Comparison of ENCODE assay signal across 25 mouse cellular contexts in genomic region chr5:81327392-81327791, GRCm38 (mm10).
"Had no signal": no experiment of that assay in that cellular context is flagged by ENCODE, and none has a peak within 500 bp of the region (broad histone marks: within the 10 kb centered on the region; RNA-seq: fewer than 3 reads in every experiment).

No protein-coding gene starts in this region.

- ATAC-seq: hindbrain, embryonic 16.5 days; inflammation-experienced regulatory T-cells, adult 6 months; intestine, embryonic 15.5 days; intestine, postnatal 0 days had no signal

- H3K9ac ChIP-seq: heart, embryonic 12.5 days; hindbrain, embryonic 12.5 days; hindbrain, embryonic 14.5 days; intestine, embryonic 15.5 days; limb, embryonic 12.5 days had no signal

- H3K4me3 ChIP-seq: gastrocnemius, adult 2 months; heart, embryonic 10.5 days; heart, embryonic 12.5 days; hindbrain, embryonic 10.5 days; hindbrain, embryonic 12.5 days; intestine, embryonic 15.5 days; layer of hippocampus, adult 2 months; left cerebral cortex, adult 2 months; limb, embryonic 10.5 days; limb, embryonic 12.5 days had no signal

- DNase-seq: gastrocnemius, adult 2 months; gastrocnemius, postnatal 10 days; gastrocnemius, postnatal 25 days; heart, adult 18-20 months; heart, postnatal 10 days; heart, postnatal 4 days; kidney, adult 18-20 months; kidney, adult 8-10 months; kidney, postnatal 14 days; kidney, postnatal 4 days; liver had no signal

- H3K36me3 ChIP-seq: heart, embryonic 10.5 days; heart, embryonic 12.5 days; hindbrain, embryonic 10.5 days; hindbrain, embryonic 12.5 days; intestine, embryonic 15.5 days; limb, embryonic 10.5 days; limb, embryonic 12.5 days had no signal

- H3K4me2 ChIP-seq: heart, embryonic 12.5 days; hindbrain, embryonic 12.5 days; hindbrain, embryonic 14.5 days; intestine, embryonic 15.5 days; limb, embryonic 12.5 days; liver, embryonic 11.5 days had no signal

- H3K27ac ChIP-seq: gastrocnemius, adult 2 months; heart, embryonic 10.5 days; hindbrain, embryonic 10.5 days; hindbrain, embryonic 12.5 days; hindbrain, embryonic 14.5 days; intestine, embryonic 15.5 days; layer of hippocampus, adult 2 months; left cerebral cortex, adult 2 months; limb, embryonic 10.5 days; limb, embryonic 12.5 days had no signal

- H3K4me1 ChIP-seq: intestine, embryonic 15.5 days; limb, embryonic 12.5 days had no signal

- H3K27me3 ChIP-seq: heart, embryonic 12.5 days; hindbrain, embryonic 12.5 days; intestine, embryonic 15.5 days had no signal

- H3K9me3 ChIP-seq: heart, embryonic 10.5 days; heart, embryonic 12.5 days; hindbrain, embryonic 10.5 days; hindbrain, embryonic 12.5 days; intestine, embryonic 15.5 days; limb, embryonic 10.5 days; limb, embryonic 12.5 days had no signal
